Mouse (Mus musculus): Measurements from ENCODE around the gene Disp1.

Disp1 gene

GRCm38 (mm10) chr1:183086843-183087242 is 134.5 kb downstream of the Disp1 start:
- no peak for DNase-seq (ENCODE audit: low spot score in 2 of 2)

- DNase-seq (ENCODE audit: low spot score in 2 of 2): no peak
Observed at GRCm38 (mm10) chr1:183084085-183085050, 137.0 kb downstream of the Disp1 start.

GRCm38 (mm10) chr1:183082436-183082835 is 138.9 kb downstream of the Disp1 start:
- DNase-seq (ENCODE audit: low spot score in 2 of 2): no peak

- no peak for DNase-seq (ENCODE audit: low spot score in 2 of 2)
Observed at GRCm38 (mm10) chr1:183081126-183081525, 140.2 kb downstream of the Disp1 start.

GRCm38 (mm10) chr1:183075121-183075822 is 146.1 kb downstream of the Disp1 start:
- no peak for DNase-seq (ENCODE audit: low spot score in 2 of 2)

GRCm38 (mm10) chr1:183072263-183073050 is 148.9 kb downstream of the Disp1 start:
- DNase-seq (ENCODE audit: low spot score in 2 of 2): peak in 1 of 2 experiments; percentile 25

GRCm38 (mm10) chr1:183069954-183070649 is 151.2 kb downstream of the Disp1 start:
- no peak for DNase-seq (ENCODE audit: low spot score in 2 of 2)

GRCm38 (mm10) chr1:183067807-183068206 is 153.5 kb downstream of the Disp1 start:
- DNase-seq (ENCODE audit: low spot score in 2 of 2): no peak

GRCm38 (mm10) chr1:183066981-183067380 is 154.3 kb downstream of the Disp1 start:
- DNase-seq (ENCODE audit: low spot score in 2 of 2): no peak

GRCm38 (mm10) chr1:183060611-183061010 is 160.7 kb downstream of the Disp1 start:
- no peak for DNase-seq (ENCODE audit: low spot score in 2 of 2)

- DNase-seq (ENCODE audit: low spot score in 2 of 2): no peak
Observed at GRCm38 (mm10) chr1:183056289-183056655, 165.1 kb downstream of the Disp1 start.

GRCm38 (mm10) chr1:183055608-183056288 is 165.6 kb downstream of the Disp1 start:
- no peak for DNase-seq (ENCODE audit: low spot score in 2 of 2)

- DNase-seq (ENCODE audit: low spot score in 2 of 2): peak in 1 of 2 experiments; percentile 52
Observed at GRCm38 (mm10) chr1:183052663-183053062, 168.7 kb downstream of the Disp1 start.

- DNase-seq (ENCODE audit: low spot score in 2 of 2): no peak
Observed at GRCm38 (mm10) chr1:183049295-183049694, 172.0 kb downstream of the Disp1 start.

GRCm38 (mm10) chr1:183047913-183048523 is 173.3 kb downstream of the Disp1 start:
- DNase-seq (ENCODE audit: low spot score in 2 of 2): no peak

GRCm38 (mm10) chr1:183047191-183047912 is 174.0 kb downstream of the Disp1 start:
- no peak for DNase-seq (ENCODE audit: low spot score in 2 of 2)

- DNase-seq (ENCODE audit: low spot score in 2 of 2): no peak
Observed at GRCm38 (mm10) chr1:183046081-183046480, 175.2 kb downstream of the Disp1 start.

GRCm38 (mm10) chr1:183043161-183043812 is 178.0 kb downstream of the Disp1 start:
- no peak for DNase-seq (ENCODE audit: low spot score in 2 of 2)

- no peak for DNase-seq (ENCODE audit: low spot score in 2 of 2)
Observed at GRCm38 (mm10) chr1:183041703-183042102, 179.6 kb downstream of the Disp1 start.
